Mouse (Mus musculus) layer of hippocampus, postnatal 10 days (tissue): ENCODE results near the gene C8g. TPM values are rescaled to one million over a fixed set of nuclear protein-coding genes. Genes with fewer than 3 reads are reported as not detected.

Experiments used
- DNase-seq, 2 experiments: peaks; one replicate each; pipeline ENCODE4 v3.0.0; 2021; ENCODE audit warnings: low spot score in 2 of 2
- long read RNA-seq: library from polyadenylated mRNA; stranded (forward); transcript quantifications from one replicate; pipeline ENCODE4 v2.0.0, GENCODE M21; 2023
- total RNA-seq, 2 experiments: library from RNA; stranded (reverse); gene quantifications; 2 replicates each; pipeline ENCODE4 v1.2.3; 2021

C8g gene
- 1 to 10 TPM; 1.5 to 1.9 TPM for total RNA-seq
- long read RNA-seq, partial matches to known transcripts, result 0 of 2 reads
- long read RNA-seq, other reads (novel, unspliced or antisense), result 0 of 2 reads

DNA sequence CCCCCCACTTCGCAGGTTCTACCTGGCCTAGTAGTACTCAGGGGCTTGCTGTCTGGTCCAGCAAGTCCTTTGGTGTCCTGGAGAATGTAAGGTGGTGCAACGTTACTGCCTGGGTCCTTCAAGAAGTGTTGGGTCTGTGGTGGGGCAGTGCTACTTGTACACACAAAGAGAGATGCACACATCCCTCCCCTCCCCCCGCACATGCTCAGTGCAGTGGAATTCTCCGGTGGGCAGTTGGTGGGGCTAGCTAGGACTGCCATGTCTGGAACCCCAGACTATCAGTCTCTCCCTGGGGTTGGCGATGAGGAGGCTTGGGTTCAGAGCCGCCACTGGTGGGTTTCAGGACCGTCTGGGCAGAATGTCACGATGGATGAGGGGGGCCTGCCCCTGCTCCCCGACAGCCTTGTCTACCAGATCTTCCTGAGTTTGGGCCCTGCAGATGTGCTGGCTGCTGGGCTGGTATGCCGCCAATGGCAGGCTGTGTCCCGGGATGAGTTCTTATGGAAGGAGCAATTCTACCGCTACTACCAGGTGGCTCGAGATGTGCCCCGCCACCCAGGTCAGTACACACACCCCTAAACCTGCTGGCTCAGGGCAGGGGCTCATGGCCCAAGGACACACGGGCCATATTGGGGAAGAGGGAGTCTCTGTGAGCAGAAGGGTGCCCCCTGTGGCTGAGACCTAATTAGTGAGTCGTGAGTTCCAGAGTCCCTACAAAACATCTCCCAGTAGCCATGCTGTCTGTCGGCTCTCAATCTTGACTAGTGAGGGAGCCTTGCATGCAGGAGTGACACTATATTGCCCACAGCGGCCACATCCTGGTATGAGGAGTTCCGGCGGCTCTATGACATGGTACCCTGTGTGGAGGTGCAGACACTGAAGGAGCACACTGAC lies at the start of gene C8g:
Gene C8g (minus strand): TSS at position 127 of the 894 bp plus-strand sequence.
- no peak for DNase-seq

DNA sequence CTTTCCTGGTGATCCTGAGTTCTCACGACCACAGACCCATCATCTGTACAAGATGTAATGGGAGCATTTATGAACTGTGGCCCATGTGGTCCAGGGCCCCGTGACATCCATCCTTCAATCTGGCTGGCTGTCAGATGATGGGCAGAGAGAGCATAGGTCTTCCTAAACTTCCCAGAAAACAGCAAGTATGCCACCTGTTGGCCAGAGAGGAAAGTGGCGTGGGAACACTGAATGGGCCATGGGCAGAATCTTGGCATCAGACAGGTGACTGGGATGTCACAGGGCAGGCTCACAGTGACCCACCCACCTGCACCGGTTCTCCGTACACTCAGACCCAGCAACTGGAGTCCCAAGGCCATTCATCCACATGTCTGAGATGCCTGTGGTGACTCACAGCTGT lies 49.7 kb upstream of the C8g start:
- DNase-seq, result peak in 1 of 2 experiments; percentile 36

GRCm38 (mm10) chr2:25549021-25549991 lies 47.8 kb upstream of the C8g start:
- DNase-seq, result no peak

DNA sequence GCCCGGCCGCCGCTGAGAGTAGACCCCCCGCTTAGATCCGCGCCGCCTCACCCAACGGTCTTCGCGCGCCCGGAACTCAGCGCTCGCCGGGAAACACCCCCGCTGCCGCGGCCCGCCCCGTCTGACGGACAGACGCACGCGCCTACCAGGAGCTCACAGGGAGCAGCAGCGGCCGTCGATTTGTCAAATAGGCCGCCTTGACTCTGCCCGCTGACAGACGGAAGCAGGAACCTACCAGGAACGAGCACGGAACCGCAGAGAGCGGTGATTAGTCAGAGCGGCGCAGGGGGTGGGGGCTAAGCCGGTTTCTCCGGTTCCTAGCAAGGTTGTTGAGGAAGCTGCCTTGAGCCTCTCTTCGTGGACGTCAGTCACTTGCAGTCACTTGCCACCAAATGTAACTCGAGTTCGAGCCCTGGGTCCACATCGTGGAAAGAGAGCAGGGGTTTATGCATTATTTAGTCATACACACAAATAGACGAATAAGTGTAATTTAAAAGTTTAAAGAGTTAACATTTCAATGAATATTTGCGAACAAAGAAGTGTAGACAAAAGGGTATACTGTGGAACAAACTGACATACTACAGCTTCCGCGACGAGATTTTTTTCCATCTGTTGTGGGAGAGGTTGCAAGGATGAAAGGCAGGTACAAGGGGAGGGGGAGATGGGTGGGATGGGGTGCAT lies 45.4 kb upstream of the C8g start, which contains the start of gene Traf2:
Gene Traf2 (minus strand): TSS at position 130 of the 681 bp plus-strand sequence.
- DNase-seq, result peak; percentile 99

GRCm38 (mm10) chr2:25545996-25546810 lies 44.7 kb upstream of the C8g start:
- no peak for DNase-seq

- no peak for DNase-seq
Measured at GRCm38 (mm10) chr2:25541644-25542367, 40.3 kb upstream of the C8g start.

- no peak for DNase-seq
Measured at GRCm38 (mm10) chr2:25540541-25540948, 39.0 kb upstream of the C8g start.

DNA sequence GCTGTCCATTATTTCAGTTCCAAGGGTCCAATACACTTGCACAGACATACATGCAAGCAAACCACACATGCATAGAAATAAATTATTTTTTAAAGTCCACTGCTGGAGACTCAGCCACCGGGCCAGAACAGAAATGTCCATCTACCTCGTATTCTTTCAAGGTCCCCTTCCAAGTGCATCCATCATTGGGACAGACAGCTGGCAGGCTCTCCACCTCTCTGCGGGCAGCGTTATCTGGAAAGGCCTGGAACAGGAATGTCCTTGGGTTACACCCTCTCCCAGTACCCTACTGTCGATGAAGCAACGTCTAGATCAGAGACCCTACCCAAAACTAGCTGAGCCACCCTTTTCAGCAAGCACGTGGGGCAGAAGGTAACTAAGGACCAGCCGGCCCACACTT lies 35.0 kb upstream of the C8g start:
- DNase-seq, result no peak

DNA sequence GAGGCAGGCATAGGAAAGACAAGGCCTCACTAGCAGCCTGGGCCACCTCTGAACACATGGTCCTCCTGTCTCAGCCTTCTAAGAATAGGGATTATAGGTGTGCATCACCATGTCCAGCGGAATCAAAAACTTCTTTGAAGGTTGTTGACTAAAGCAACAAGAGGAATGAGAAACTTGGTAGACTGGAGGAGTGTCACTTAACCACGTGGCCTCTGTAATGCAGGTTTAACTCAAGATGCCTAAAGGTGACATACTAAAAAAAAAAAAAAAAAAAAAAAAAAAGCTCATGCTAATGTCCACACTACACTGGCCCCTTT lies 33.3 kb upstream of the C8g start:
- no peak for DNase-seq

- peak; percentile 44 to 47 for DNase-seq
Measured at GRCm38 (mm10) chr2:25534178-25534865, 32.8 kb upstream of the C8g start.

- DNase-seq, result no peak
Measured at GRCm38 (mm10) chr2:25533707-25534106, 32.2 kb upstream of the C8g start.

DNA sequence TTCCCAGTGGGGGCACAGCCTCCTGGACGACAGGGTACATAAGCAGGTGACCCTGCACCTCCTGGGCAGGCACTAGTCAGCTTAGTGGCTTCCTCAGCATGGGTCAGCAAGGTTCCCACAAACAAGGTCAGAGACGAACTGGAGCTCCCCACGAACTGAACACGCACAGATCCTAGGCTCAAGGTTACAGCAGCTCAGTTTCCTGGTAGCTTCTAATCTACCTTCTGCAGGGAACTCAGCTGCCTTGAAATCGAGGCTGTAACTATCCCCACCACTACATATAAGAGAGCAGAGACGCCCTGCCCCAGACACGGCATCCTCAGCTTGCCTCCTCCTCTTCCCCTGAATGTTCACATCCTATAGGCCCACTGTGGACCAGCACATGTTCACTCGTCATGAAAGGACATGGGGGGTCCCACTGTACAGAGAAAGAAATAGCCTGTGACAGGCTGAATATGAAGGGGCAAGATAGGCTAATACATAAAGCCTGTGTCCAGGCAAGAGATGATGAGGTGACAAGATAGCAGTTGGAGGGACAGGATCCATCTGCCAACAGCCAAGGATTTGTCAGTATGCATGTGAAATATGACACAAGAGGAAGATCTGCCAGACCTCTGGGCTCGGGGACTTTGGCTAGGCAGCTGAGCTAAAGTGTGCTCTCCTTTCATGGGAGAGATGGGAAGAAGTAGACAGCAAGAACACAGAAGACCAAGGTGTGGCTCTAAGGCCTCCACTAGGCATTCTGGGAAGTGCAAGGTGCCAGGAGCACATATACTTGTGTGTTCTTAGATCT lies 25.2 kb upstream of the C8g start:
- no peak for DNase-seq

GRCm38 (mm10) chr2:25509912-25510311 lies 8.4 kb upstream of the C8g start:
- DNase-seq, result no peak

GRCm38 (mm10) chr2:25506964-25507363 lies 5.4 kb upstream of the C8g start:
- DNase-seq, result no peak

DNA sequence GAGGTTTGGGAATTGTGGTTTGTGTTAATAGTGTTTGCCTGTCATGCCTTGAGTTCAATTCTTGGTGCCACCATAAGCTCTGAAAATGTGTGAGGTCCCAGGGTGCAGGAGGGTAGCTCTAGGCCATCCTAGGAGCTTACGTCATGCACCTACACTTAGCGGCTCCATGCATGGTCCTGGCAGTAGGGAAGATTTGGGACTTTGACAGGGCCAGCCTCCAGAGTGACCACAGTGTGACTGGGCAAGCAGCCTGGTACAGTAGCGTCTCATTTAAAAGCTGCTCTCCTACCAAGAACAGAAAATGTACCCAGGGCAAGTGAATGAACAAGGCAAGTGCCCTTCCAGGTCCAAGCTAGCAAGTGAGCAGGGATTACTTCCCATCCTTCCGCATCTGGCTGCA lies 4.3 kb upstream of the C8g start:
- no peak for DNase-seq

- no peak for DNase-seq
Measured at GRCm38 (mm10) chr2:25505000-25505399, 3.5 kb upstream of the C8g start.

DNA sequence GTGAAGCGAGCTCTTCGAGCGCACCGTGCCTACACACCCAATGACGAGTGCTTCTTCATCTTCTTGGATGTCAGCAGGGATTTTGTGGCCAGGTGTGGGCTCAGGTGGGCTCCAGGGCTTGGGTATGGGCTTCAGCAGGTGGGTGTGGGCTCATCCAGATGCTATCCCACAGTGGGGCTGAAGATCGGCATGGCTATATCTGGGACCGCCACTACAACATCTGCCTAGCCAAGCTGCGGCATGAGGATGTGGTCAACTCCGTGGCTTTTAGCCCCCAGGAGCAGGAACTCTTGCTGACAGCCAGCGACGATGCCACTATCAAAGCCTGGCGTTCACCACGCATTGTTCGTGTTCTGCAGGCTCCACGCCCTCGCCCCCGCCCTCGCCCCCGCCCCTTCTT lies 3.0 kb upstream of the C8g start:
- no peak for DNase-seq

- no peak for DNase-seq
Measured at GRCm38 (mm10) chr2:25502726-25503125, 1.2 kb upstream of the C8g start.
